Mouse (Mus musculus) T-helper 2 cell (primary cell): Measurements from ENCODE around the gene Gm16223.

ENCODE experiments used
- in situ Hi-C: fragments of 300-600 bp; cut with MboI, MseI; formaldehyde crosslinking; loops from one replicate; pipeline ENCODE4 v1.15.1; 2025; ENCODE audit warnings: high pct_unique_total_duplicates

The Gm16223 gene

DNA sequence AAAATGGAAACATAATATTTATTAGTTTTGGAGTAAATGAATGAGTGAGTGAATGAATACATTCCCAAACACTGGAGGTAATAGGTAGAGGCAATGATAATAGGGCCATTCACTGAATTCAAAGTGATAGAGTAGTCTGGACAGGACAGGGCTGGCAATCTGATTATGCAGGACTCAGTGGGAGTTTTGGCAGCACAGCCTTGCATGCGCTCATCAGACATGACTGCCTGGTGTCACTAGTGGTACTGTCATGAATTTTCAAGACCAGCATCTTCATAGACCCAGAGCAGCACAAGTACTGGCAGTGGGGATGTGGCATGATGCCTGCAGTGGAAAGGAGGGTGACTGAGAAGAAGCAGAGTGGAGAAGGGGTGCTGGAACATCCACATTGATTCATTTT, 157.1 kb downstream of the Gm16223 start:
- in situ Hi-C loops: no loop called here

DNA sequence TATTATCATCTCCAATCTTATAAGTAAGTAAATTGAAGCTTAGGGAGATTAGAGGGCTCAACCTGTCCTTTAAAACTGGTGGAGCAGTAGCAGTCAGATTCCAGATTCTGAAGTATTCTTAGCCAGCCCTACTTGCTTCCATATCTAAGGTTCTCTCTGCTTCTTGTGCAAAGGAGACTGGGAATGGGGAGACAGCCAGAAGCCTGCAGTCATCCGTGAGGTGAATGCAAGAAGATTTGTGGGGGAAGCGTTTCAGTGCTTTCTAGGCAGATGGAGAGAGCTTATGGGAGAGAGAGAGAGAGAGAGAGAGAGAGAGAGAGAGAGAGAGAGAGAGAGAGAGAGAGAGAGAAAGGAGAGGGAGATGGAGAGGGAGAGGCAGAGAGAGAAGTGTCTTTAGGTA, 160.9 kb downstream of the Gm16223 start:
- in situ Hi-C loops: no loop called here

GRCm38 (mm10) chr5:42239291-42239690, 171.5 kb downstream of the Gm16223 start:
- in situ Hi-C loops: no loop called here

DNA sequence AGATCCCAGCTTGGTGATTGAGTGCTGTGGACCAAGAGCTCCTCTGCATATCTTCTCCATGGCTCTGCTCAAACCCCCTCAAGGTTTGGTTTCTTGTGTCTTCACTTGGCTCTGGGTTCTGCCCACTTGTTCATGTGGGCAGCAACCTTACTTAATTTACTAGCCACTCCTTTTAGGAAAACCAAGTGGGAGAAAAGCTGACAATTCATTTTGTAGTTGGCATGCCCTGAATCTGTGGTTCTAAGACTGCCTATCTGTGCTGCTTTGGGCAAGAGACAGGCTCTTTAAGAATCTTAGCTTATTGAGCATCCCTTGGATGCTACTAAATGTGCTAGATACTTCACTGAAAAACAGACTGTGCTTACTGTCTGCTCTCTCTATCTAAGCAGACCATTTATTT, 172.0 kb downstream of the Gm16223 start:
- in situ Hi-C loops: no loop called here

DNA sequence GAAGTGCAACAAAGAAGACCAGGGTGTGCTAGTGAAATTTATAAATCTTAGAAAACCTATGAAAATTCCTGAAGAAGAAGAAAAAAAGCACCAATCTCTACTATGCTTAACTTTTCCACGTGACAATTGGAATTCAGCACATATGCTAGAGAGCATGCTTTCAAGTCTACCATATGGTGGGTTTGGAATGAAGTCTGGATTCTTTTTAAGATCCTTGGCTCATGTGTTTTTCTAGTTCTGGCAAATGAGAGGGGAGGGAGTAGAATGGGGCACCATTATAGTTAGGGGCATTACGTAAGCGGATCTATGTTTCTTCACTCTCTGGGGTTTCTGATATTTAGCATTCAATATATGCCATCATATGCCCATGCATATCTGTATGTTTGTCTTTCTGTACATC, 182.6 kb downstream of the Gm16223 start:
- in situ Hi-C loops: no loop called here
